Mouse (Mus musculus): ENCODE measurements at regions not wholly inside any gene's neighbourhood (a gene's known extent, or its start where the extent isn't known, plus 50 kb on each side); places are given as distances from the start of the nearest gene placed in this dataset.

- no peak for TF ChIP-seq CTCF (IDR thresholded peaks at IDR 0.05; ENCODE audit: low read depth)
- TF ChIP-seq EP300 (IDR thresholded peaks at IDR 0.05; ENCODE audit: low read depth): no peak
Measured at GRCm38 (mm10) chr7:133288236-133288635, 164.1 kb upstream of the Ctbp2 start.

Data from heart, postnatal 0 days (tissue).